Comparison of ENCODE assay signal across 23 mouse cellular contexts in the genomic region with DNA sequence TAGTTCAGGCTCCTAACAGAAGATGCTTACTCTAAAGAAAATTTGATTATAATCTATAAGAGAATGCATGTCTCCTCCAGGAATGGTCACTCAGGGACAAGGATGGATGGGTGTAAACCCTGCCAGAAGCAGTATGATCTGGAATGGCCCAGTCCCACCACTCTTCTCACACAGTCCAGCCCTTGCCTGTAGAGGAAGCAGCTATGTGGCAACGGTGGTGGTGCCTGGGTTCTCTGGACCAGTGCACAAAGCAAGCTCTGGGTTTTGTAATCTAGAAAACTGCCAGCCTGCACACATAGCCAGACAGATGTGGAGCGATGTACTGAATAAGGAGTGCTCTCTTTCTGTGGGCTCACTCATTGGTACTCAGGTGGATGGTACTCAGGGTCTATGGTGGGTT.
"Had no signal": no experiment of that assay in that cellular context is flagged by ENCODE, and none has a peak within 500 bp of the region (broad histone marks: within the 10 kb centered on the region; RNA-seq: fewer than 3 reads in every experiment).

No protein-coding gene starts in this region.

- H3K27me3 ChIP-seq: kidney, embryonic 15.5 days; limb, embryonic 12.5 days; limb, embryonic 15.5 days; liver, embryonic 13.5 days; lung, embryonic 15.5 days; midbrain, embryonic 12.5 days; midbrain, embryonic 15.5 days; neural tube, embryonic 12.5 days; neural tube, embryonic 15.5 days had no signal

- H3K4me3 ChIP-seq: kidney, embryonic 15.5 days; limb, embryonic 12.5 days; limb, embryonic 15.5 days; liver, embryonic 13.5 days; lung, embryonic 15.5 days; midbrain, embryonic 12.5 days; midbrain, embryonic 15.5 days; neural tube, embryonic 12.5 days; neural tube, embryonic 15.5 days had no signal

- H3K4me1 ChIP-seq: limb, embryonic 12.5 days; midbrain, embryonic 15.5 days; neural tube, embryonic 12.5 days; neural tube, embryonic 15.5 days had no signal

- H3K9me3 ChIP-seq: kidney, embryonic 15.5 days; limb, embryonic 12.5 days; limb, embryonic 15.5 days; liver, embryonic 13.5 days; lung, embryonic 15.5 days; midbrain, embryonic 12.5 days; midbrain, embryonic 15.5 days; neural tube, embryonic 12.5 days; neural tube, embryonic 15.5 days had no signal

- H3K36me3 ChIP-seq: lung, embryonic 15.5 days; midbrain, embryonic 12.5 days; midbrain, embryonic 15.5 days; neural tube, embryonic 15.5 days had no signal

- ATAC-seq: midbrain, embryonic 15.5 days had no signal

- DNase-seq: kidney, adult 11 months; kidney, adult 8-10 months; kidney, postnatal 10 days; kidney, postnatal 36 days; left cerebral cortex, postnatal 4 days; liver, embryonic 13.5 days; lung, adult 18-20 months; lung, postnatal 10 days; lung, postnatal 36 days; right cerebral cortex, adult 18-20 months; right cerebral cortex, postnatal 14 days; right cerebral cortex, postnatal 4 days; thymus, adult 2 months; thymus, postnatal 14 days had no signal

- H3K27ac ChIP-seq: kidney, embryonic 15.5 days; limb, embryonic 12.5 days; limb, embryonic 15.5 days; liver, embryonic 13.5 days; lung, embryonic 15.5 days; midbrain, embryonic 12.5 days; midbrain, embryonic 15.5 days; neural tube, embryonic 12.5 days; neural tube, embryonic 15.5 days; stomach, postnatal 0 days had no signal
